In genomic region chr2:34371441-34372304, GRCm38 (mm10) we compare ENCODE assay signal across 8 mouse cellular contexts. TPM values are rescaled to one million over a fixed set of nuclear protein-coding genes. Genes with fewer than 3 reads are reported as not detected.
A peak's percentile ranks its signal among the peaks of the same experiment; 100 is the strongest.
DNase-seq lines count a peak whose midpoint lies in the region; ATAC-seq and TF ChIP-seq lines count a peak whose summit lies in the region.

No protein-coding gene starts in this region.

- no peak for TF ChIP-seq POLR2A in spleen, adult 2 months (IDR thresholded peaks at IDR 0.05; ENCODE audit: low read depth, low read length)

- H3K4me2 ChIP-seq in forebrain, embryonic 15.5 days (replicated peaks), result peak overlapping the region; percentile 91
- H3K4me2 ChIP-seq in hindbrain, embryonic 15.5 days, result peak overlapping the region; percentile 76
- peak overlapping the region; percentile 97 for H3K4me2 ChIP-seq in limb, embryonic 13.5 days (replicated peaks)
- H3K4me2 ChIP-seq in midbrain, embryonic 14.5 days (ENCODE audit: low read length), result peak overlapping the region; percentile 92

- no peaks in the 10 kb centered on the region for H3K9me3 ChIP-seq in forebrain, embryonic 15.5 days
- H3K9me3 ChIP-seq in hindbrain, embryonic 15.5 days, result no peaks in the 10 kb centered on the region
- no peaks in the 10 kb centered on the region for H3K9me3 ChIP-seq in limb, embryonic 13.5 days
- H3K9me3 ChIP-seq in midbrain, embryonic 14.5 days (ENCODE audit: control insufficient read depth, low read length), result no peaks in the 10 kb centered on the region

- DNase-seq in frontal cortex, postnatal 25 days (ENCODE audit: low spot score in 2 of 2), result no peak
- peak; percentile 47 for DNase-seq in c-Kit-positive CD71-positive TER-119-positive erythroid progenitor cells, embryonic 14.5 days (ENCODE audit: low spot score)
- DNase-seq in midbrain, embryonic 14.5 days, result peak; percentile 87
- peak in 1 of 2 experiments; percentile 42 for DNase-seq in spleen, adult 2 months (ENCODE audit: low read depth in 1 of 2, low spot score in 2 of 2)

- H3K9ac ChIP-seq in forebrain, embryonic 15.5 days (replicated peaks), result peak overlapping the region; percentile 66
- H3K9ac ChIP-seq in hindbrain, embryonic 15.5 days, result peak overlapping the region; percentile 79
- peak overlapping the region; percentile 92 for H3K9ac ChIP-seq in limb, embryonic 13.5 days
- H3K9ac ChIP-seq in midbrain, embryonic 14.5 days (replicated peaks; ENCODE audit: low read length), result peak overlapping the region; percentile 98

- H3K36me3 ChIP-seq in forebrain, embryonic 15.5 days, result no peaks in the 10 kb centered on the region
- H3K36me3 ChIP-seq in hindbrain, embryonic 15.5 days, result no peaks in the 10 kb centered on the region
- H3K36me3 ChIP-seq in limb, embryonic 13.5 days, result no peaks in the 10 kb centered on the region
- no peaks in the 10 kb centered on the region for H3K36me3 ChIP-seq in midbrain, embryonic 14.5 days (ENCODE audit: control insufficient read depth, insufficient read depth, low read length)
- no peaks in the 10 kb centered on the region for H3K36me3 ChIP-seq in spleen, adult 2 months (ENCODE audit: control insufficient read depth, insufficient read depth, low read length)

- TF ChIP-seq CTCF in spleen, adult 2 months (IDR thresholded peaks at IDR 0.05; ENCODE audit: extremely low read depth, insufficient read depth, insufficient read length, insufficient replicate concordance), result no peak

- H3K27ac ChIP-seq in forebrain, embryonic 15.5 days (replicated peaks), result peak overlapping the region; percentile 91
- H3K27ac ChIP-seq in hindbrain, embryonic 15.5 days (replicated peaks), result peak overlapping the region; percentile 97
- peak overlapping the region; percentile 96 for H3K27ac ChIP-seq in limb, embryonic 13.5 days
- H3K27ac ChIP-seq in midbrain, embryonic 14.5 days (replicated peaks; ENCODE audit: low read depth, low read length), result peak overlapping the region; percentile 98
- H3K27ac ChIP-seq in spleen, adult 2 months (ENCODE audit: insufficient read depth, low read length), result peak overlapping the region; percentile 65

- H3K4me3 ChIP-seq in forebrain, embryonic 15.5 days, result peak overlapping the region; percentile 66
- H3K4me3 ChIP-seq in hindbrain, embryonic 15.5 days, result peak overlapping the region; percentile 78
- peak overlapping the region; percentile 82 for H3K4me3 ChIP-seq in limb, embryonic 13.5 days
- peak overlapping the region; percentile 87 for H3K4me3 ChIP-seq in midbrain, embryonic 14.5 days (replicated peaks; ENCODE audit: low read depth, low read length)
- peak overlapping the region; percentile 76 for H3K4me3 ChIP-seq in spleen, adult 2 months (ENCODE audit: extremely low read depth, insufficient read depth, insufficient read length)

- H3K27me3 ChIP-seq in forebrain, embryonic 15.5 days, result peaks cover 18% of the 10 kb centered on the region; the same call in 1 of the 2 replicates
- no peaks in the 10 kb centered on the region for H3K27me3 ChIP-seq in hindbrain, embryonic 15.5 days
- H3K27me3 ChIP-seq in limb, embryonic 13.5 days, result peaks cover 16% of the 10 kb centered on the region
- no peaks in the 10 kb centered on the region for H3K27me3 ChIP-seq in midbrain, embryonic 14.5 days (ENCODE audit: control insufficient read depth, insufficient read depth, low read length)
- H3K27me3 ChIP-seq in spleen, adult 2 months (ENCODE audit: control insufficient read depth, insufficient read depth, low read length), result peaks cover 16% of the 10 kb centered on the region

- WGBS in forebrain, embryonic 15.5 days, result under 1% methylated on average over 94 of the region's 118 CpGs
- under 1% methylated on average over 61 of the region's 118 CpGs for WGBS in hindbrain, embryonic 15.5 days
- under 1% methylated on average over 67 of the region's 118 CpGs for WGBS in limb, embryonic 13.5 days
- WGBS in midbrain, embryonic 14.5 days, result under 1% methylated on average over 82 of the region's 118 CpGs
- under 1% methylated on average over 94 of the region's 118 CpGs for WGBS in spleen, adult 2 months

- peaks cover 40% of the 10 kb centered on the region for H3K4me1 ChIP-seq in forebrain, embryonic 15.5 days
- peaks cover 31% of the 10 kb centered on the region for H3K4me1 ChIP-seq in hindbrain, embryonic 15.5 days (replicated peaks)
- peaks cover 25% of the 10 kb centered on the region for H3K4me1 ChIP-seq in limb, embryonic 13.5 days
- peaks cover 9% of the 10 kb centered on the region; the same call in 1 of the 2 replicates for H3K4me1 ChIP-seq in midbrain, embryonic 14.5 days (ENCODE audit: control insufficient read depth, insufficient read depth, low read length)
- H3K4me1 ChIP-seq in spleen, adult 2 months (ENCODE audit: control insufficient read depth, insufficient read depth, insufficient read length), result peaks cover 4% of the 10 kb centered on the region; the same call in 1 of the 2 replicates

- peak; percentile 28 for ATAC-seq in frontal cortex, adult (ENCODE audit: low TSS enrichment)
- ATAC-seq in forebrain, embryonic 15.5 days (replicated peaks), result peak; percentile 46
- peak; percentile 28 for ATAC-seq in hindbrain, embryonic 15.5 days (ENCODE audit: low FRiP score, low read depth)
- peak; percentile 20; the same call in 1 of the 2 replicates for ATAC-seq in limb, embryonic 13.5 days (ENCODE audit: low FRiP score, low read depth)
- ATAC-seq in midbrain, embryonic 14.5 days (ENCODE audit: low FRiP score, low TSS enrichment), result peak; percentile 54

RNA-seq across cellular contexts. Expression of gene Pbx3, which starts 1.3 kb away (rescaled TPM):
- polyA plus RNA-seq in forebrain, embryonic 15.5 days (2015; fragmentation: Nextera tagmentation; extraction: Ambion mirVana), result 51.2 TPM in 2 replicates
- polyA plus RNA-seq in hindbrain, embryonic 15.5 days (2015; fragmentation: Nextera tagmentation; extraction: Ambion mirVana), result 118 and 130 TPM in 2 replicates
- 23.8 and 24.0 TPM in 2 replicates for polyA plus RNA-seq in limb, embryonic 13.5 days (2015; fragmentation: Nextera tagmentation; extraction: Ambion mirVana)
- polyA plus RNA-seq in midbrain, embryonic 14.5 days (2014; fragmentation: Nextera tagmentation; extraction: Ambion mirVana), result 141 and 150 TPM in 2 replicates
- 4.3 and 4.6 TPM in 2 replicates for polyA plus RNA-seq in spleen, adult 2 months (2012; rRNA removed)

RNA-seq across cellular contexts. Expression of gene Mapkap1, which starts 34.9 kb away (rescaled TPM):
- 107 and 110 TPM in 2 replicates for polyA plus RNA-seq in forebrain, embryonic 15.5 days (2015; fragmentation: Nextera tagmentation; extraction: Ambion mirVana)
- 98.3 and 98.6 TPM in 2 replicates for polyA plus RNA-seq in hindbrain, embryonic 15.5 days (2015; fragmentation: Nextera tagmentation; extraction: Ambion mirVana)
- 110 and 114 TPM in 2 replicates for polyA plus RNA-seq in limb, embryonic 13.5 days (2015; fragmentation: Nextera tagmentation; extraction: Ambion mirVana)
- 81.5 and 94.6 TPM in 2 replicates for polyA plus RNA-seq in midbrain, embryonic 14.5 days (2014; fragmentation: Nextera tagmentation; extraction: Ambion mirVana)
- 19.0 and 29.3 TPM in 2 replicates for polyA plus RNA-seq in spleen, adult 2 months (2012; rRNA removed)

Comparison
In these comparisons a context has a peak if more than half of its experiments do, and no peak if none do; other contexts are left out.
1. DNase-seq: peak in c-Kit-positive CD71-positive TER-119-positive erythroid progenitor cells, embryonic 14.5 days (single experiment) and midbrain, embryonic 14.5 days (single experiment); none in frontal cortex, postnatal 25 days (0 of 2).
2. Peak in every context shown above with its lines, with median percentiles within 50 percentile points of each other: ATAC-seq, H3K27ac ChIP-seq, H3K4me2 ChIP-seq, H3K4me3 ChIP-seq and H3K9ac ChIP-seq.